Comparison of ENCODE assay signal across 22 mouse cellular contexts in genomic region chr6:72486307-72486706, GRCm38 (mm10). TPM values are rescaled to one million over a fixed set of nuclear protein-coding genes. Genes with fewer than 3 reads are reported as not detected.
DNase-seq lines count a peak whose midpoint lies in the region; ATAC-seq and TF ChIP-seq lines count a peak whose summit lies in the region.
"Had no signal": no experiment of that assay in that cellular context is flagged by ENCODE, and none has a peak within 500 bp of the region (broad histone marks: within the 10 kb centered on the region; RNA-seq: fewer than 3 reads in every experiment).

No protein-coding gene starts in this region.

- no peaks in the 10 kb centered on the region for H3K27me3 ChIP-seq in CH12.LX (replicated peaks)
- H3K27me3 ChIP-seq: heart, embryonic 12.5 days had no signal

- H3K4me1 ChIP-seq in CH12.LX (ENCODE audit: control insufficient read depth in 1 of 2, insufficient read depth in 2 of 2) = peaks cover 2 to 23% of the 10 kb centered on the region in 2 experiments; a peak in 2 of 4 replicates
- H3K4me1 ChIP-seq: hindbrain, embryonic 10.5 days had no signal

- TF ChIP-seq POLR2A in CH12.LX (IDR thresholded peaks at IDR 0.05; ENCODE audit: low read depth, low read length) = no peak

- H3K9me3 ChIP-seq in CH12.LX (replicated peaks; ENCODE audit: low read length) = no peaks in the 10 kb centered on the region
- H3K9me3 ChIP-seq: embryonic facial prominence, embryonic 10.5 days; heart, embryonic 12.5 days; hindbrain, embryonic 10.5 days had no signal

- H3K36me3 ChIP-seq in CH12.LX (replicated peaks in 1 of 2; ENCODE audit: control insufficient read depth in 1 of 2, insufficient read depth in 1 of 2, low read length in 1 of 2) = no peaks in the 10 kb centered on the region
- H3K36me3 ChIP-seq: embryonic facial prominence, embryonic 10.5 days; heart, embryonic 12.5 days; hindbrain, embryonic 10.5 days had no signal

- no peak overlapping the region for H3K27ac ChIP-seq in CH12.LX (ENCODE audit: insufficient read depth, low read depth)
- H3K27ac ChIP-seq: embryonic facial prominence, embryonic 10.5 days; gastrocnemius, adult 2 months; hindbrain, embryonic 10.5 days; hindbrain, embryonic 14.5 days had no signal

- H3K9ac ChIP-seq in CH12.LX (ENCODE audit: insufficient read depth, low read depth) = 0 out of 2 replicates have a peak overlapping the region, but pooled peaks have one; percentile 18
- H3K9ac ChIP-seq: heart, embryonic 12.5 days; hindbrain, embryonic 14.5 days had no signal

- TF ChIP-seq EP300 in CH12.LX (IDR thresholded peaks at IDR 0.05; ENCODE audit: low read length) = no peak

- in situ Hi-C loops in CH12.LX (cut with MboI; ENCODE audit: low pct_ligation_motif_present, low pct_unique_long_range_greater_than_20kb, low sequenced_read_pairs) = no loop called here

- TF ChIP-seq RAD21 in CH12.LX (IDR thresholded peaks at IDR 0.05; ENCODE audit: low read depth, low read length) = no peak

- ATAC-seq in inflammation-experienced regulatory T-cells, adult 6 months = peak; percentile 75
- ATAC-seq: forebrain, embryonic 14.5 days had no signal

- no peak for TF ChIP-seq CTCF in CH12.LX (conservative IDR thresholded peaks at IDR 0.05 in 1 of 2, IDR thresholded peaks at IDR 0.05 in 1 of 2; ENCODE audit: low read depth in 2 of 2, low read length in 2 of 2)

- H3K79me2 ChIP-seq in CH12.LX (replicated peaks; ENCODE audit: control insufficient read depth, extremely low read depth, insufficient read depth, poor library complexity, severe bottlenecking) = no peaks in the 10 kb centered on the region

- peak; percentile 47 for DNase-seq in CD4-positive helper T cell, adult 2 months (ENCODE audit: low read depth, low spot score)
- DNase-seq in CH12.LX (ENCODE audit: extremely low read depth) = peak; percentile 25
- no peak for DNase-seq in kidney, adult 9 months
- DNase-seq in spleen, adult 18-20 months = no peak
- no peak for DNase-seq in layer of hippocampus, adult 11-12 months (ENCODE audit: low spot score)
- DNase-seq: adrenal gland, postnatal 10 days; cerebellum, adult 11 months; cerebellum, adult 9-10 months; cerebellum, postnatal 25 days; gastrocnemius, adult 2 months; gastrocnemius, postnatal 25 days had no signal

- dilution Hi-C loops in CH12.LX (cut with MboI; ENCODE audit: extremely low pct_ligation_motif_present, extremely low pct_unique_long_range_greater_than_20kb, low sequenced_read_pairs) = no loop called here

- no peak overlapping the region for H3K4me3 ChIP-seq in CH12.LX (replicated peaks in 1 of 3; ENCODE audit: low read depth in 2 of 3, low read length in 2 of 3, poor library complexity in 1 of 3)
- H3K4me3 ChIP-seq: embryonic facial prominence, embryonic 10.5 days; gastrocnemius, adult 2 months; heart, embryonic 12.5 days; hindbrain, embryonic 10.5 days had no signal

- H3K4me2 ChIP-seq in CH12.LX (ENCODE audit: insufficient read depth, low read depth, poor library complexity, severe bottlenecking) = peak overlapping the region; percentile 62
- H3K4me2 ChIP-seq: heart, embryonic 12.5 days; hindbrain, embryonic 14.5 days had no signal

TF ChIP-seq in CH12.LX, 34 proteins besides CTCF, POLR2A, EP300 and RAD21:
- TF ChIP-seq POLR2AphosphoS2 (IDR thresholded peaks at IDR 0.05; ENCODE audit: low read depth, low read length) (no peak), TCF12 (IDR thresholded peaks at IDR 0.05; ENCODE audit: low read depth, low read length) (peak; percentile 51; the same call in 1 of the 2 replicates), MAZ (IDR thresholded peaks at IDR 0.05; ENCODE audit: low read depth, low read length) (no peak), BHLHE40 (IDR thresholded peaks at IDR 0.05; ENCODE audit: low read depth, low read length) (peak; percentile 94), ZC3H11A (IDR thresholded peaks at IDR 0.05; ENCODE audit: low read depth, low read length) (no peak), MXI1 (IDR thresholded peaks at IDR 0.05; ENCODE audit: low read depth, low read length) (peak; percentile 66), UBTF (IDR thresholded peaks at IDR 0.05; ENCODE audit: low read depth, low read length) (no peak), MAX (IDR thresholded peaks at IDR 0.05; ENCODE audit: low read length) (peak; percentile 91), ELF1 (IDR thresholded peaks at IDR 0.05; ENCODE audit: low read depth, low read length) (no peak), MYC (IDR thresholded peaks at IDR 0.05; ENCODE audit: low read depth, low read length) (peak; percentile 93), IRF4 (IDR thresholded peaks at IDR 0.05; ENCODE audit: low read depth, low read length) (peak; percentile 41; the same call in 1 of the 2 replicates), USF2 (conservative IDR thresholded peaks at IDR 0.05; ENCODE audit: low read depth, low read length) (no peak), NRF1 (IDR thresholded peaks at IDR 0.05; ENCODE audit: low read depth, low read length) (no peak), ETS1 (conservative IDR thresholded peaks at IDR 0.05; ENCODE audit: low read depth, low read length) (peak; percentile 58)

RNA-seq across cellular contexts. Expression of gene Sh2d6, which starts 35.2 kb away (rescaled TPM):
- total RNA-seq in CH12.LX (2012; rRNA removed) (0.50 and 1.7 TPM in 2 replicates), CH12.LX (2014; rRNA removed) (0.78 and 1.1 TPM in 2 replicates)
- polyA plus RNA-seq in CH12.LX (2012; ENCODE audit: insufficient read length, low read depth) = 4.3 and 4.9 TPM in 2 replicates
- not detected for polyA plus RNA-seq in inflammation-experienced regulatory T-cells, adult 6 months (2017; shearing (Covaris generic))
- total RNA-seq: ES-E14; heart, adult 8-10 months; heart, postnatal 25 days had no signal
- polyA plus RNA-seq: embryonic facial prominence, embryonic 14.5 days; heart, embryonic 12.5 days; heart, embryonic 16.5 days had no signal

RNA-seq across cellular contexts. Expression of gene Mat2a, which starts 46.9 kb away (rescaled TPM):
- 166 and 274 TPM in 2 replicates for total RNA-seq in CH12.LX (2012; rRNA removed)
- 218 and 232 TPM in 2 replicates for total RNA-seq in CH12.LX (2014; rRNA removed)
- polyA plus RNA-seq in CH12.LX (2012; ENCODE audit: insufficient read length, low read depth) = 429 and 456 TPM in 2 replicates
- 100 to 1,000 TPM; 217 to 228 (median 219) TPM for polyA plus RNA-seq in inflammation-experienced regulatory T-cells, adult 6 months (2017; shearing (Covaris generic))

RNA-seq across cellular contexts. Expression of gene Capg, which starts 57.9 kb away (rescaled TPM):
- 211 and 264 TPM in 2 replicates for total RNA-seq in CH12.LX (2012; rRNA removed)
- 174 and 175 TPM in 2 replicates for total RNA-seq in CH12.LX (2014; rRNA removed)
- polyA plus RNA-seq in CH12.LX (2012; ENCODE audit: insufficient read length, low read depth) = 196 and 201 TPM in 2 replicates
- 100 to 1,000 TPM; 499 to 613 (median 536) TPM for polyA plus RNA-seq in inflammation-experienced regulatory T-cells, adult 6 months (2017; shearing (Covaris generic))

Comparison
In these comparisons a context has a peak if more than half of its experiments do, and no peak if none do; other contexts are left out.
1. DNase-seq: peak in CD4-positive helper T cell, adult 2 months (single experiment) and CH12.LX (single experiment); none in kidney, adult 9 months (single experiment), spleen, adult 18-20 months (0 of 2) and layer of hippocampus, adult 11-12 months (single experiment).